Mouse (Mus musculus) bone marrow macrophage, adult 2 months (primary cell): Measurements from ENCODE around the gene Neurod1.

Source experiments
- CTCF ChIP-seq: IDR thresholded peaks from 2 replicates; pipeline ENCODE4 v1.5.1; 2012; ENCODE audit warnings: low read depth, mild to moderate bottlenecking, low read length, moderate library complexity
- POLR2A ChIP-seq: IDR thresholded peaks from 2 replicates; pipeline ENCODE4 v1.6.1; 2012; ENCODE audit warnings: mild to moderate bottlenecking, low read depth, low read length, borderline replicate concordance

DNA sequence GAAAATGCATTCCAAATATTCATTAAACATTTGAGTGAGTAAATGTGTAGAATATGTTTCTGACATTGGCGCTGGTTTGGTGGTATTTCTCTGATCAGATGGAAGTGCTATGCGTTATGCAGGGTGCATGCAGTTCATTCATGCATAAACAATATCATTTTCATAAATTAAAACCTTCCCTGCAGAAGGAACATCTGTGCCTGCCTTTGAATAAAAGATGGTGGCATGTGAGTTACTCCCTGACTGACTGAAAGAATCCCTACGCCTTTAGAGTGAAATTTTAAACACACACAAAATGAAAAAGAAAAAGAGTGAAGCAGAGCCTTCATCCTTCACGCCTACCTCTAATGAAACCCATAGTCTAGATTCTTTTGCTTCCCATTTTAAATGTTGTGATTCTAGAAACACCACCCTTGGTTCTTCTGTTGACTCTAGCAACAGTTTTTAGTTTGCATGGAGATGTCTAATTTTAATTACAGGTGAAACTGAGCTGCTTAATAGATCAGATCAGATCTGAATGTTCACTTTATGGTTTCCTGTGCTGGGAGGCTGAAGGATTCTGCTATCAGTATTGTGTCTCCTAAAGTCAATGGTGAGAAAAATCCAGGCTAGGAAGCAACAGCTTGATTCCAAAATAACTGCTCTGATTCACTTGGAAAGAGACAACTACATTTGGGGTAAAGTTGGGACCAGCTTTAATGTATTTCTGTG is 5.7 kb downstream of the Neurod1 start:
- TF ChIP-seq POLR2A (no peak), CTCF (no peak)
